Mouse (Mus musculus): ENCODE results near the gene Ncbp2. TPM values are rescaled to one million over a fixed set of nuclear protein-coding genes. Genes with fewer than 3 reads are reported as not detected.

The Ncbp2 gene
- polyA plus RNA-seq, 1 experiment: 52.3 TPM

DNA sequence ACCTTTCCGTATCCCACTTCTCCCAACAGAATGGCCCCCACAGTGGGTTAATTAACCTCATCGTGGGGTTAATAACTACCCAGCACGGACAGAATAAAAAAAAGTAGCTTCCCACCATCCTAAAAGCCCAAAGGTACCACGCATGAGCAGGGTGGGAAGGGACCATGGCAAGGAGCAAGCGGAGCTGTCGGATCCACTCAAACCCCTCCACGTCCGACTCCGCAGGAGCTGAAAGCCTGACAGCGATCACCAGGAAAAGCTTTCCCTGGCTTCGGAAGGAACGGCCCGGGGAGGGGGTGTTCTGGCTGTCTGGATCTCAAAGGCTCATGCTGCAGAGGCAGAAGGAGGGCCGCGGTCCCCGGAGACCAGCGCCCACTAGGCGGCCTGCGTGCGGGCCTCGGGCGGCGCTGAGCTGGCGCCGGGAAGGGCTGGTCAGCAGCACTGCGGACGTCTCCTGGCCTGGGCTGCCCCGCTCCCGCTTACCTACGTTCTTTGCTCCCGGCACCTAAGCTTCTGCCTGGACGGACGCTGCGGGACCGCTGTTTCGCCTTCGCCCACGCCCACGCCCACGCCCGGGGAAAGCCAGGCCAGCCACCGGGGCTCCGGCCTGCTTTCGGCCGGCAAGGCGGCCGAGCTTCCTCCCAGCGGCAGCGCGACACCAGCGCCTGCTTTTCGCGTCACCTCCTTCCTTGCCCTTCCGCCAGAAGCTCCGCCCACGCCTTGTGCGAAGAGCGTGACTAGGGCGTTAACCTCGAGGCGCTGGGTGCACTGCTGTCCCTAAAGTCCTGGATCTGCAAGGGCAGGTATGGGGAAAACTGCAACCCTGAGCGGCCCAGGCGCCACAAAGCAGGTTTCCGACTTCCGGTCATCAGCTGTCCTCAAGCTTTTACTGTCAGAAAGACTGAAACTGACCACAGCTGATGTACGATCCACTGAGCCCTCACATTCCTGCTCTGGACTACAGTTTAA, 54.5 kb downstream of the Ncbp2 start, which contains the start of gene Senp5:
Senp5 (minus strand) TSS at position 779 of the 969 bp plus-strand sequence.
- Histone ChIP-seq H3K27ac (ENCODE audit: insufficient read depth, low read depth, low read length) (peak within 1 kb of the TSS; percentile 63), H3K4me1 (ENCODE audit: control insufficient read depth, insufficient read depth, low read length) (peaks cover 14% of the 10 kb centered on the region), H3K4me3 (ENCODE audit: insufficient read depth, low read length) (peak within 1 kb of the TSS; percentile 80)
- no peak; the same call in 1 of the 2 replicates for TF ChIP-seq POLR2A (IDR thresholded peaks at IDR 0.05; ENCODE audit: borderline replicate concordance, low read depth, low read length)
- TF ChIP-seq CTCF (IDR thresholded peaks at IDR 0.05; ENCODE audit: low read depth, low read length): no peak

- TF ChIP-seq POLR2A (IDR thresholded peaks at IDR 0.05; ENCODE audit: borderline replicate concordance, low read depth, low read length): no peak
- no peak for TF ChIP-seq CTCF (IDR thresholded peaks at IDR 0.05; ENCODE audit: low read depth, low read length)
- Histone ChIP-seq H3K27ac (ENCODE audit: insufficient read depth, low read depth, low read length) (no peak overlapping the region), H3K4me1 (ENCODE audit: control insufficient read depth, insufficient read depth, low read length) (peaks cover 13% of the 10 kb centered on the region), H3K4me3 (ENCODE audit: insufficient read depth, low read length) (no peak overlapping the region)
Observed at GRCm38 (mm10) chr16:32004731-32005130, 56.4 kb downstream of the Ncbp2 start.

DNA sequence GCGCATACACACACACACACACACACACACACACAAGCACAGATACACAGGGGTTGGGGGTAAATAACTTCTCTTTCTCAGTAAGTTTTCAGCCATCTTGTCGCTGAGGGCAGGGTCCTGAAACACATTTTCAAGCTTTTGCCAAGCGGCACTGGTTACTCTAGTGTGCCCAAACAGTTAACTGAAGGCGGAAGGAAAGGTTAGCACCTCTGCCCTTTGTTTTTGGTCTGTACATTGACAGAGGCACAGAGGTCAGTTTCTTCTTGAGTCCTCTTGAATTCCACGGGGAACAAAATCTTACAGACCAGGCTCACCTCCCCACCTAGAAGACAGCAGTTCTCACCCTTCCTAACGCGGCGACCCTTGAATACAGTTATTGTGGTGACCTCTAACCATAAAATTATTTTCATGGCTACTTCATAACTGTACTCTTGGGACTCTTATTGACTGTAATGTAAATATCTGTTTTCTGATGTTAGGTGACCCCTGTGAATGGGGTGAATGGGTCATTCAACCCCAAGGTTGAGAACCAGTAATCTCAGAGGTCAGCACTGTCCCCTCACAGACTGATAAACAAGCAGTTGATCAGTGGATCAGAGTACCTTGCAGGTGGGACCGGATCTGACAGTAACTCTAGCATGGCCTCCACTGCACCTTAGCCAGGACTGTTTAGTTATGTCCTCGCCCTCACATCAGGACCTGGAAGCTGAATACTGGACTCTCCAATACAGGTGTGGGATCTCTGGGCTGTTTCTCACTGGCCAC, 60.4 kb downstream of the Ncbp2 start:
- TF ChIP-seq POLR2A (IDR thresholded peaks at IDR 0.05; ENCODE audit: borderline replicate concordance, low read depth, low read length) (no peak), CTCF (IDR thresholded peaks at IDR 0.05; ENCODE audit: low read depth, low read length) (no peak)
- H3K27ac ChIP-seq (ENCODE audit: insufficient read depth, low read depth, low read length): no peak overlapping the region
- H3K4me1 ChIP-seq (ENCODE audit: control insufficient read depth, insufficient read depth, low read length): peaks cover 14% of the 10 kb centered on the region
- H3K4me3 ChIP-seq (ENCODE audit: insufficient read depth, low read length): no peak overlapping the region

DNA sequence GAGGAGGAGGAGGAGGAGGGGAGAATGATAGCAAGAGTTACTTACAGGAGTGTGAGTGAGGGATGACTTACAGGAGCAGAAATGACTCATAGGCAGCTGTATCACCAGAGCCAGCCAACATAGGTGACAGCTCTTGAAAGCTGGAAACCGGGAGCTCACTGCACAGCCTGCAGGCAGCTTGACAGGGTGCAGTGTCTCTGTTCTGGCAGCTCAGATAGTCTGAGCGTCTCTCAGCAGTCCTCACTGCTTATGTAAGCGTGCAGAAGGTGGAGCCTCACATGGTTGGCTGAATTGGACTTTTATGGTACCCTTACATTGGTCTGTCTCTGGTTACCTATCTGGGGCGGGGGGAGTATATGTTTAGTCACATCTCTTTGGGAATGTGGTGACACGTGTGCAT, 61.6 kb downstream of the Ncbp2 start:
- TF ChIP-seq CTCF (IDR thresholded peaks at IDR 0.05; ENCODE audit: low read depth, low read length) (no peak), POLR2A (IDR thresholded peaks at IDR 0.05; ENCODE audit: borderline replicate concordance, low read depth, low read length) (no peak)
- Histone ChIP-seq H3K27ac (ENCODE audit: insufficient read depth, low read depth, low read length) (no peak overlapping the region), H3K4me1 (ENCODE audit: control insufficient read depth, insufficient read depth, low read length) (peaks cover 10% of the 10 kb centered on the region), H3K4me3 (ENCODE audit: insufficient read depth, low read length) (no peak overlapping the region)

- Histone ChIP-seq H3K4me1 (ENCODE audit: control insufficient read depth, insufficient read depth, low read length) (peaks cover 10% of the 10 kb centered on the region), H3K27ac (ENCODE audit: insufficient read depth, low read depth, low read length) (no peak overlapping the region), H3K4me3 (ENCODE audit: insufficient read depth, low read length) (no peak overlapping the region)
- TF ChIP-seq CTCF (IDR thresholded peaks at IDR 0.05; ENCODE audit: low read depth, low read length): no peak
- TF ChIP-seq POLR2A (IDR thresholded peaks at IDR 0.05; ENCODE audit: borderline replicate concordance, low read depth, low read length): no peak
Observed at GRCm38 (mm10) chr16:32010330-32010729, 62.0 kb downstream of the Ncbp2 start.

Other genes starting within 250 kb of the Ncbp2 start
- gene Meltf, start 69.7 kb upstream of the Ncbp2 start, polyA plus RNA-seq (2012; ENCODE audit: insufficient read depth, insufficient read length, missing spikeins): not detected in 2 replicates
- 12.2 and 12.6 TPM in 2 replicates for gene Pigz, start 14.7 kb upstream of the Ncbp2 start, polyA plus RNA-seq (2012; ENCODE audit: insufficient read depth, insufficient read length, missing spikeins)
- 49.1 and 52.0 TPM in 2 replicates for gene 0610012G03Rik, start within 50 bp of the Ncbp2 start, polyA plus RNA-seq (2012; ENCODE audit: insufficient read depth, insufficient read length, missing spikeins)
- gene Senp5, start 54.8 kb downstream of the Ncbp2 start, polyA plus RNA-seq (2012; ENCODE audit: insufficient read depth, insufficient read length, missing spikeins): 13.6 and 14.4 TPM in 2 replicates
- 58.8 and 63.0 TPM in 2 replicates for gene Pak2, start 130.8 kb downstream of the Ncbp2 start, polyA plus RNA-seq (2012; ENCODE audit: insufficient read depth, insufficient read length, missing spikeins)
- 39.1 and 49.3 TPM in 2 replicates for gene Pigx, start 151.2 kb downstream of the Ncbp2 start, polyA plus RNA-seq (2012; ENCODE audit: insufficient read depth, insufficient read length, missing spikeins)
- 10.9 and 12.2 TPM in 2 replicates for gene Cep19, start 151.3 kb downstream of the Ncbp2 start, polyA plus RNA-seq (2012; ENCODE audit: insufficient read depth, insufficient read length, missing spikeins)
- gene Nrros, start 217.1 kb downstream of the Ncbp2 start, polyA plus RNA-seq (2012; ENCODE audit: insufficient read depth, insufficient read length, missing spikeins): 227 and 230 TPM in 2 replicates
- gene Bex6, start 231.3 kb downstream of the Ncbp2 start, polyA plus RNA-seq (2012; ENCODE audit: insufficient read depth, insufficient read length, missing spikeins): 1.4 and 1.9 TPM in 2 replicates

Data from bone marrow macrophage, adult 2 months (primary cell).